Mouse (Mus musculus) midbrain, embryonic 11.5 days (tissue): ENCODE data around the gene Gm6502. TPM values are rescaled to one million over a fixed set of nuclear protein-coding genes. Genes with fewer than 3 reads are reported as not detected.
"Not testable (repeated sequence)": the region's sequence is repeated elsewhere in the genome, so short reads cannot be mapped to it uniquely, and the experiment has no call there.

Experiments used
- ATAC-seq: fragments of 200-750 bp; cut with Nextera tagmentation; 2 replicates; pipeline ENCODE4 v1.8.0; 2017; ENCODE audit warnings: moderate TSS enrichment, moderate library complexity; ENCODE audit not compliant: low FRiP score
- DNase-seq: peaks from one replicate; pipeline ENCODE4 v3.0.0; 2015; ENCODE audit warnings: low spot score; ENCODE audit errors: missing footprints
- H3K27ac ChIP-seq: fragments of 300-500 bp; sonication (generic); 2 replicates; pipeline ENCODE4 v1.5.1; 2014; ENCODE audit warnings: low read depth, low read length
- H3K27me3 ChIP-seq: fragments of 300-500 bp; sonication (generic); 2 replicates; pipeline ENCODE4 v1.6.1; 2014; ENCODE audit warnings: mild to moderate bottlenecking, low read length, moderate library complexity, mixed read lengths; ENCODE audit not compliant: control insufficient read depth, insufficient read depth
- H3K36me3 ChIP-seq: fragments of 300-500 bp; sonication (generic); 2 replicates; pipeline ENCODE4 v1.6.1; 2014; ENCODE audit warnings: mild to moderate bottlenecking, low read length, moderate library complexity, mixed read lengths; ENCODE audit not compliant: control insufficient read depth, insufficient read depth
- H3K4me1 ChIP-seq: fragments of 300-500 bp; sonication (generic); 2 replicates; pipeline ENCODE4 v1.6.1; 2014; ENCODE audit warnings: low read length; ENCODE audit not compliant: control insufficient read depth, insufficient read depth
- H3K4me2 ChIP-seq: fragments of 300-500 bp; sonication (generic); 2 replicates; pipeline ENCODE4 v1.6.1; 2014; ENCODE audit warnings: mild to moderate bottlenecking, moderate library complexity
- H3K4me3 ChIP-seq: fragments of 300-500 bp; sonication (generic); 2 replicates; pipeline ENCODE4 v1.5.1; 2014; ENCODE audit warnings: low read depth, low read length
- H3K9ac ChIP-seq: fragments of 300-500 bp; sonication (generic); 2 replicates; pipeline ENCODE4 v1.6.1; 2014; ENCODE audit warnings: low read length
- H3K9me3 ChIP-seq: fragments of 300-500 bp; sonication (generic); 2 replicates; pipeline ENCODE4 v1.6.1; 2016; ENCODE audit warnings: low read length; ENCODE audit not compliant: control insufficient read depth
- WGBS: fragments of 180-500 bp; shearing (Covaris S2); extraction: QIAGEN DNeasy Blood & Tissue Kit; methylation state at CpG from one replicate; pipeline ENCODE4 v1.1.7; 2014; 5-methylcytosine and 5-hydroxymethylcytosine counted together
- polyA plus RNA-seq: library from polyadenylated mRNA; unstranded; fragments of >200 nt; fragmentation: Nextera tagmentation; extraction: Ambion mirVana; gene quantifications from 2 replicates; pipeline ENCODE4 v1.2.1, GENCODE M21; 2014

Gm6502 gene
- not detected in 2 replicates for polyA plus RNA-seq

- not testable (repeated sequence) for DNase-seq, H3K4me2 ChIP-seq, H3K27me3 ChIP-seq, H3K9ac ChIP-seq, H3K36me3 ChIP-seq, ATAC-seq, H3K4me1 ChIP-seq, H3K4me3 ChIP-seq, H3K27ac ChIP-seq, H3K9me3 ChIP-seq
- WGBS = no CpG with 5 or more reads among the region's 2 CpGs
These were observed at the start of gene Gm6502 for GRCm38 (mm10) chr5:94314135-94314534. TSS of gene Gm6502 (plus strand) at chr5:94314435.

- H3K4me3 ChIP-seq, H3K36me3 ChIP-seq, H3K27me3 ChIP-seq, ATAC-seq, H3K4me1 ChIP-seq, H3K27ac ChIP-seq, H3K4me2 ChIP-seq, H3K9me3 ChIP-seq, DNase-seq, H3K9ac ChIP-seq: not testable (repeated sequence)
- WGBS = 96% methylated on average over 1 of the region's 1 CpGs
These were observed 7.5 kb upstream of the Gm6502 start, which contains the start of gene A430089I19Rik for GRCm38 (mm10) chr5:94306696-94307095. TSS of gene A430089I19Rik (minus strand) at chr5:94306796.

- not testable (repeated sequence) for H3K9ac ChIP-seq, ATAC-seq, H3K27me3 ChIP-seq, DNase-seq, H3K27ac ChIP-seq, H3K4me3 ChIP-seq, H3K9me3 ChIP-seq, H3K4me1 ChIP-seq, H3K4me2 ChIP-seq, H3K36me3 ChIP-seq
- WGBS = no CpG with 5 or more reads among the region's 2 CpGs
These were observed 25.2 kb downstream of the Gm6502 start, which contains the start of gene AA792892 for GRCm38 (mm10) chr5:94339449-94339848. TSS of gene AA792892 (plus strand) at chr5:94339749.

Other genes with a start within 250 kb of the Gm6502 start
- not detected in 2 replicates for gene BC061212, start 243.9 kb upstream of the Gm6502 start, polyA plus RNA-seq
- not detected in 2 replicates for gene Gm6351, start 238.1 kb upstream of the Gm6502 start, polyA plus RNA-seq
- not detected in 2 replicates for gene Gm3106, start 96.4 kb upstream of the Gm6502 start, polyA plus RNA-seq
- not detected in 2 replicates for gene A430089I19Rik, start 7.6 kb upstream of the Gm6502 start, polyA plus RNA-seq
- not detected in 2 replicates for gene AA792892, start 25.3 kb downstream of the Gm6502 start, polyA plus RNA-seq
- gene Gm7682, start 131.3 kb downstream of the Gm6502 start, polyA plus RNA-seq = not detected in 2 replicates
- gene Gm3139, start 211.9 kb downstream of the Gm6502 start, polyA plus RNA-seq = not detected in 2 replicates